Mouse (Mus musculus) heart, adult 9 months (tissue): ENCODE measurements around the gene Dnm2.
A peak's percentile ranks its signal among the peaks of the same experiment; 100 is the strongest.

ENCODE experiments used
- DNase-seq, 2 experiments: peaks; one replicate each; pipeline ENCODE4 v3.0.0; 2022; ENCODE audit warnings: low spot score in 2 of 2

Gene Dnm2

DNA sequence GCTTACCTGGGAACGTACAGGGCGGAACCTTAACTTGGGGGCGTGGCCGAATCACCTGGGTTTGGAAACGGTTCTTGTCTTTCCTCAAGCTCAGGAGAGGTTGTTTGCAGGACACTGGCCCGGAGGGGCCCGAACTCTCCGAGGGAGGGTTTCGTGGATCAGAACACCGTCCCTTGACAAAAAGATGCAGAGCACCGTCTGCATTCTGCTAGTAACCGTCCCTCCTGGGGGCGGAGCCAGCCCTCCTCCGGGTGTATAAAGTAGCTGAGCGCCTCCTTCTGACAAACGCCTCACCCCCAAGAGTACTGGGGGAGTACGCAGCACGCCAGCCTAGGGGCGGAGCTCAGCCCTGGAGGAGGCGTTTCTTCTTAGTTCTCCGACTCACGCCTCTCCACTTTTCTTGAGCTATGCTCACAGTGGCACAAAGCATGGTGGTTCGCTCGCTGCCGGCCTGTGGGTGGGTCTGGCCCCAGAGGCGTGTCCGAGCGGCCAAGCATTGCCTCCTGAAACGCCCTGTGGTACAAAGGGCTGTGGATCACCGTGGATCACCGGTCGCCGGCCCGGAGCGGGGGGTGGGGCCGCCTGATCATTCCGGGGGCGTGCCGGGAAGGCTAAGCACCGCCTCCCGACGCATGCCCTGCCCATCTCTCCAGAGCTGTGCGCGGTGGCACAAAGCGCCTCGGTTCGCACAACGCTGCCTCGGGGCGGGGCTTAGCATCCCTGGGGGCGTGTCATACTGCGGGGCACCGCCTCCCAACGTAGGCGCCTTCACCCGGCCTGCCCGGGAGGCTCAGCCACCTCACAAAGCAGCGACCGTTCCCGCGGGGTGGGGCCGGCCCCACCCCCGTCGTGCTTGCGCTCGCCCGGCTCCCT, 121.4 kb downstream of the Dnm2 start:
- DNase-seq: peak; percentile 98 to 99

DNA sequence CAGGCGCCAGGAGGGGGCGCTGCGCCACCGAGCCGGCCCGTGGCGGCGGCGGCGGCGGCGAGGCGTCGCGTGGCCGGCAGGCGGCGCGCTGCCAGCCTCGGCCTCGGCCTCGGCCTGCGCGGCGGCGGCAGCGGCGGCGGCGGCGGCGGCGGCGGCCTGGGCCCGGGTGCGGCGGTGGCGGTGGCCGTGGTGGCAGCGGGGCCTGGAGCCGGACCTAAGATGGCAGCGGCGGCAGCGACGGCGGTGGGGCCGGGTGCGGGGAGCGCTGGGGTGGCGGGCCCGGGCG, 122.0 kb downstream of the Dnm2 start, which contains the start of gene Carm1:
Carm1 (plus strand) TSS at position 106 of the 286 bp plus-strand sequence.
- DNase-seq: no peak

DNA sequence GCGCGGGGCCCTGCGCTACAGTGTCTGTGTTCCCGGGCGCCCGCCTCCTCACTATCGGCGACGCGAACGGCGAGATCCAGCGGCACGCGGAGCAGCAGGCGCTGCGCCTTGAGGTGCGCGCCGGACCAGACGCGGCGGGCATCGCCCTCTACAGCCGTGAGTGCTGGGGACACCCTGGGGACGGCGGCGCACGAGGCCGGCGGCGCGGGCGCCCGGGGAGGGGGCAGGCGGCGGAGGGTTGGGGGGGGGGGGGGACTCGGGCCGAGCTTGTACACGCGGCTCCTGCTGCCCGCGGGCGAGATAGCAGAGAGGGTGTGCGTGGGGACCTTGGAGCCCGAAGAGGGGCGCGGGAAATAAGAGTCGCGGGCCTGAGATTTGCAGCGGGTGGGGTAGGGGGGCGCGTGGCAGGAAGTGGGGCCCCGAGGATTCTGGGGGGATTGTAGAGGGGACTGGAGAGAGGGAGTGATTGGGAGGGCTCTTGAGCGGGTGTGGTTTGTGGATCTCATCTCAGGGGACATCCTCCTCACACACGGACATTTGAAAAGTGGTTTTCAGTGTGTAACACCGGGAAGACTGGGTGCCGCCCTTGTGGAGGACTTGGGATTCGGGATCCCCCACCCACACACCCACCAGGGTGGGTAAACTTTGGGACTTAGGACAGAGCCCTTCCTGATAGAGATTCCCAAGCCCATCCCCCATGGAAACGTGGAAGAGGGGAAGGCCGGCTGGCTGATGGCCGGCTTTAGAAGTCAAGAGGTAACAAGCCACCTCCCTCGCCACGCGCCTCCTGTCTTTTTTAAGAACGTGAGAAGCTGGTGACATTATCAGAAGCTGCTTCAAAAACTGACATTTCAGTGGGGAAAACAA, 122.6 kb downstream of the Dnm2 start:
- peak; percentile 56 to 62 for DNase-seq

DNA sequence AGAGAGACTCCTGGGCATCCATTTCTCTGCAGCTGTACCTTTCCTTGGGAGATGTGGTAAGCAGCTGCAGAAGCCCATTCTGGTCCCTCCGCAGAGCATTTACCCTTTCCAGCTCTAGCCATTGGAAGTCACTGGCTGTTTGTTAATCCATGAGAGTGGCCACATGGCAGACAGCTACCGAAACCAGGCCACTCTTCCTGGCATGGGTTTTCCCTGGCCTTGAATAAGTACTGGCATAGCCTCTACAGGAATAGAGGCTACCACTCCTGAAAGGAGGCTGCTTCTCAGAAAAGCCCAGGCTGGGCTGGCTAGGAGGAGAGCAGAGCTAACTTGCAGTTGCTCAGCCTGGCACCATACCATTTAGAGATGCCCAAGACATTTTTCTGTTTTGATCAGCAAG, 126.3 kb downstream of the Dnm2 start:
- no peak for DNase-seq

DNA sequence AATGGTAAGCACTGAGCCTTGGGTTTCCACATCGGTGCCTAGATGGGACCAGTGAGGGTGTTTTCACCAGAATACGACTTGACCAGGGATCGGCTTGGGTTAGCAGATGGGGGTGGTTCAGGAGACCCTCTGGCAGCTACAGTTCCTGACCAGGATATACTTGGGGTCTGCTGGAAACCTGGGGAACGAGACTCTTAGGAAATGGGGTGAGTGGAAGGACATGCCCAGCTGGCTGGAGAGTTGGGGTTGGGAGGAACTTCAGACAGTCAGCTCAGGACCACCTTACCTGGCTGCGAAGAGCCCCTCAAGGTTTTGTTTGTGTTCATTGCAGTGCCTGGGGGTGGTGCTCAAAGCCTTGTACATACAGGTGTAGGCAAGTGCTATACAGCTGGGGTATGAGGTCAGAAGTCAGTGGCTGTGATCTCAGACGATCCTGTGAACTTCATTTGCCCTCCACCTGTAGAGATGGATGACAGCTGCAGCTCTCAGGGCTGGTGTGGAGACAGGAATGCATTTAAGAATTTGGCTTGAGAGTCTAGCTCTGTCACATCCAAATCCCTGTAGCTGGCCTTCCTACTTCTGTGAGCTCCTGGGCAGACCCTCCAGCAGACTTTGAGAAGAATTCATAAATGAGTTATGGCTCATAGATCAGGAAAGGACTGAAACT, 129.0 kb downstream of the Dnm2 start:
- DNase-seq: no peak

DNA sequence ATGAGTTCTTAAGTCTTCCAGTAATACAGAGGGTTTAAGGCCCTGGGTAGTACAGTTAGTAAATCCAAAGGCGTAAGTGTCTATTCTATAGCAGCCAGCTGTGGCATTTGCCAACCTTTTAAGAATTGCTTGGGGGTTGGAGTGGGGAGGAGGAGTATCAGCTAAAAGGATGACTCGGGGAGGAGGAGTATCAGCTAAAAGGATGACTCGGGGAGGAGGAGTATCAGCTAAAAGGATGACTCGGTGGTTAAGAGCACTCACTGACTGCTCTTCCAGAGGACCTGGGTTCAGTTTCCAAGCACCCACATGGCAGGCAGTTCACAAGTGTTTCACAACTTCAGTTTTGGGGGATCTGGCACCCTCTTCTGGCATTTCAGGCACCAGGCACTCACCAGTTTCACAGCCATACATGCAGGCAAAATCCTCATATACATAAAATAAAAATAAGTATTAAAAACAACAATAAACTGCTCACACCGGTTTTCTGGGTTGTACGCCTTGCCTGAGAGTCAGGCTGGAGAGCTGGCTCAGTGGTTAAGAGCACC, 130.6 kb downstream of the Dnm2 start:
- no peak for DNase-seq

DNA sequence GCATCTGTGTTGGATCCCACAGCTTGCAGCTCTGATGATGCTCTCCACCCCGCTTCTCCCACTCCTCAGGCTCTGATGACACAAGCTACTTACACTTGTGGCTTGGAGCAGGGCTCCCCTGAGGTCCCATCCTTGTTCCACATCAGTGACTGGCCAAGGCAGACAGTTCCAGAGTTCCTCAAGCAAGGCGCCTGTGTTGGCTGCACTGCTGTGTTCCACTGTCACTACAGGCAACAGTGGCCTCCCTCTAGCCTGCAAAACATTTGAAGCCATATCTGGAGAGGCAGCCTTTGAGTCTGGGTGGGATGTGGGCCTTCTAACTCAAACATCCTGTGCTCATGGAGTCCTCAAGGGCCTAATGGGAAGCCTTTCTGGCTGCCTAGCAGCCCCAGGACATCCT, 132.3 kb downstream of the Dnm2 start:
- DNase-seq: no peak
